Mouse (Mus musculus) megakaryocyte, embryonic 14.5 days (primary cell): ENCODE data around the gene Gnai2. TPM values are rescaled to one million over a fixed set of nuclear protein-coding genes. Genes with fewer than 3 reads are reported as not detected.
A peak's percentile ranks its signal among the peaks of the same experiment; 100 is the strongest.

Source experiments
- H3K27me3 ChIP-seq: replicated peaks from 2 replicates; pipeline ENCODE3; 2012; ENCODE audit warnings: inconsistent platforms
- H3K36me3 ChIP-seq: replicated peaks from 2 replicates; pipeline ENCODE3; 2012; ENCODE audit warnings: low read length, inconsistent platforms, mixed read lengths
- H3K4me1 ChIP-seq: 2 replicates; pipeline ENCODE4 v1.6.1; 2012; ENCODE audit warnings: inconsistent platforms
- H3K4me3 ChIP-seq: replicated peaks from 2 replicates; pipeline ENCODE3; 2012; ENCODE audit warnings: moderate library complexity, mild to moderate bottlenecking, inconsistent platforms
- H3K9me3 ChIP-seq: 2 replicates; pipeline ENCODE4 v1.6.1; 2012; ENCODE audit warnings: inconsistent platforms
- FLI1 ChIP-seq: IDR thresholded peaks from 2 replicates; pipeline ENCODE4 v1.6.1; 2012; ENCODE audit warnings: low read length, inconsistent platforms, mixed read lengths
- GATA1 ChIP-seq: IDR thresholded peaks from 3 replicates; pipeline ENCODE4 v1.6.1; 2012; ENCODE audit warnings: mixed read lengths, low read length, inconsistent platforms, borderline replicate concordance
- polyA plus RNA-seq: library from polyadenylated mRNA; stranded (reverse); fragments of >175 nt; gene quantifications from 2 replicates; pipeline ENCODE4 v1.2.3, GENCODE M21; 2012; ENCODE audit warnings: low replicate concordance; ENCODE audit not compliant: insufficient read depth

Gnai2 gene
- polyA plus RNA-seq, 1 experiment = 1,886 TPM

- Histone ChIP-seq H3K4me3 (peak overlapping the region; percentile 99), H3K27me3 (peaks cover 9% of the 10 kb centered on the region), H3K9me3 (no peaks in the 10 kb centered on the region), H3K4me1 (peaks cover 61% of the 10 kb centered on the region), H3K36me3 (peaks cover 38% of the 10 kb centered on the region)
- TF ChIP-seq FLI1 = no peak
- TF ChIP-seq GATA1 = no peak
Measured at GRCm38 (mm10) chr9:107633661-107634405, 1.3 kb downstream of the Gnai2 start.

GRCm38 (mm10) chr9:107633091-107633660 is 2.0 kb downstream of the Gnai2 start:
- H3K4me1 ChIP-seq = peaks cover 68% of the 10 kb centered on the region

GRCm38 (mm10) chr9:107632478-107632877 is 2.7 kb downstream of the Gnai2 start:
- H3K36me3 ChIP-seq = peaks cover 51% of the 10 kb centered on the region
- H3K9me3 ChIP-seq = no peaks in the 10 kb centered on the region
- H3K27me3 ChIP-seq = peaks cover 5% of the 10 kb centered on the region
- H3K4me3 ChIP-seq = peak overlapping the region; percentile 99
- H3K4me1 ChIP-seq = peaks cover 75% of the 10 kb centered on the region
- TF ChIP-seq GATA1 (no peak), FLI1 (no peak)

More at GRCm38 (mm10) chr9:107633091-107633660, 2.0 kb downstream of the Gnai2 start:
- no peak for TF ChIP-seq GATA1
- TF ChIP-seq FLI1 = no peak
- no peaks in the 10 kb centered on the region for H3K9me3 ChIP-seq
- H3K27me3 ChIP-seq = peaks cover 9% of the 10 kb centered on the region
- H3K4me3 ChIP-seq = peak overlapping the region; percentile 99
- peaks cover 44% of the 10 kb centered on the region for H3K36me3 ChIP-seq

DNA sequence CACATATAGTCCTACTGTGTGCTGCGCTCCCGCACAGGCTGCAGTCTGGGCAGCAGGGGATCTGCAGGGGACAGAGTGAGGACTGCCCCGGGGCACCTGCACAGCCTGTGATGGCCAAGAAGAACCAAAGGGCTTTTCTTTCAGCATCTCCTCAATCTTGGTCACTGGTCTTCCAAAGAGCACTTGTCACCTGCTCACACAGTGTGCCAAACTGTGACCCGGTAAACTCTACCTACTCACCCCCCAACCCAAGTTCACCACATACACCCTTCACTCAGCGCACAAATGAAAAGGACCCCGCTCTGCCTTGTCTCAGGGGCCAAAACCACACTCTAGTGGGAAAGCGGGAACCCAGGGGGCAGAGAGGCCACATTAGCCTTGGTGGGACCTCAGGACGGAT is 3.3 kb downstream of the Gnai2 start:
- no peaks in the 10 kb centered on the region for H3K27me3 ChIP-seq
- H3K36me3 ChIP-seq = peaks cover 58% of the 10 kb centered on the region
- no peaks in the 10 kb centered on the region for H3K9me3 ChIP-seq
- peaks cover 76% of the 10 kb centered on the region for H3K4me1 ChIP-seq
- TF ChIP-seq GATA1 (no peak), FLI1 (no peak)
- H3K4me3 ChIP-seq = peak overlapping the region; percentile 99

DNA sequence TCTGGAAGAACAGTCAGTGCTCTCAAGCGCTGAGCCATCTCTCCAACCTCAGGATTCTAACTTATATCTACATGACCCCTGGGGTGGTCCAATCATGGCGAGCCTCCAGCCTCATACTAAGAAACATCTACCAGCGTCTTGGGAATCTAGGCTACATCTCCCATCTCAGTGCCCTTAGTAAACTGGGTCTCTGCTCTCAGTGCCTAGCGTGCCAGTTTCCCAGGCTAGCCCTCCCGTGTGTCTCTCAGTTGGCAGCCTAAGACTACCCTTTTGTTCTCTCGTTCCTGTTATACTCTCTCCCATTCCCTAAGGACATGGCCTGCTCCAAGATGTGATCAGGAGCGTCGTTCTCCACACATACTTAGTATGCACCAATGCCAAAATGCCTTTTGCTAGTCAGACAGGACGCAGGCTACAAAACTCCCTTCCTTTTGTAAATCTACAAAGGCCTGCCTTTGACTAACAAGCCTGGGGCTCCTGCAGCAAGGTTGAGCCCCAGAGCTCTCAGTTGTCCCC is 3.8 kb downstream of the Gnai2 start:
- no peaks in the 10 kb centered on the region for H3K9me3 ChIP-seq
- H3K27me3 ChIP-seq = no peaks in the 10 kb centered on the region
- peaks cover 62% of the 10 kb centered on the region for H3K36me3 ChIP-seq
- H3K4me3 ChIP-seq = peak overlapping the region; percentile 47
- H3K4me1 ChIP-seq = peaks cover 78% of the 10 kb centered on the region
- TF ChIP-seq FLI1 (no peak), GATA1 (no peak)

DNA sequence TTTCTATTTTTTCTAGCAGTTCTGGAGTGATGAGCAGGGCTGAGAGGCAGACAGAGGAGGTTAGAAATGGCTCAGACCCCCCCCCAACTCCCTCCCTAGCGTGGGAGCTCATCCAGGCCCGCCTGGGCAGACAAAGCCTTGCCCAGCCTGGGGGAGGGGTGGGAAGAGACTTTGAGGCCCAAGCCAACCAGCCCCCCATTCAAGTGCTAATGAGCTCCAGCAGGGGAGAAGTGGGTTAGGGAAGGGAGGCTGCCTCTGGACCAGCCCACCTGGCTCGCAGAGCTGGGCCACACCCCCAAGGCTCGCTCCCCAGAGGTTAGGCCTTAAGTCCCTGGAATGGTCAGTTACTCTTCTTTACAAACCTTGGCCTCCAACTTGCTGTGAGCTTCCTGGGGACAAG is 4.6 kb downstream of the Gnai2 start:
- H3K4me1 ChIP-seq = peaks cover 78% of the 10 kb centered on the region
- no peaks in the 10 kb centered on the region for H3K27me3 ChIP-seq
- H3K4me3 ChIP-seq = peak overlapping the region; percentile 69
- TF ChIP-seq FLI1 (no peak), GATA1 (no peak)
- H3K36me3 ChIP-seq = peaks cover 70% of the 10 kb centered on the region
- no peaks in the 10 kb centered on the region for H3K9me3 ChIP-seq

DNA sequence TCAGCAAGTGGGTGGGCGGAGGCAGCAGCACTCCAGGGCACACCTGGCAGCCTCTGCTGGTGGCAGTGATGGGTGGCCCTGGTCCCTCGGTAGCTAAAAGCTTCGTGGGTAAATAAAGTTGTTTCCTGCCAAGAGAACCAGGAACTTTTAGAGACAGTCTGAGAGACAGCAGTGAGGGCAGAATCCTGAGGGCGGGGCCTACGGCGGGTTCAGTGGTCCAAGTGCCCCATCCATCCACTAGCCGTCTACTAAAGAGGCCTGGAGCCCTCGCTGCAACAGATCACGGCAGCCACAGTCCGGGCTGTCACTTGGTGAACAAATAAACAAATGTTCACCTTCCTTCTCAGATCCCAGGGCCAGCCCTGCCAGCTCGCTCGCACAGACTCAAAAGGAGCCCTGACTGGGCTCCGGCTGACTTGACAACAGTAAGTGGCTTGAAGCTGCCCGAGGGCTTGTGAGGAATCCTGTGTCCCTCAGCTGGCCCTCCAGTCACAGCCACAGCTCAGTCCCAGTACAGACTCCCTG is 5.2 kb downstream of the Gnai2 start:
- Histone ChIP-seq H3K27me3 (no peaks in the 10 kb centered on the region), H3K36me3 (peaks cover 76% of the 10 kb centered on the region), H3K9me3 (no peaks in the 10 kb centered on the region), H3K4me1 (peaks cover 82% of the 10 kb centered on the region), H3K4me3 (peak overlapping the region; percentile 86)
- TF ChIP-seq GATA1 (no peak), FLI1 (no peak)

DNA sequence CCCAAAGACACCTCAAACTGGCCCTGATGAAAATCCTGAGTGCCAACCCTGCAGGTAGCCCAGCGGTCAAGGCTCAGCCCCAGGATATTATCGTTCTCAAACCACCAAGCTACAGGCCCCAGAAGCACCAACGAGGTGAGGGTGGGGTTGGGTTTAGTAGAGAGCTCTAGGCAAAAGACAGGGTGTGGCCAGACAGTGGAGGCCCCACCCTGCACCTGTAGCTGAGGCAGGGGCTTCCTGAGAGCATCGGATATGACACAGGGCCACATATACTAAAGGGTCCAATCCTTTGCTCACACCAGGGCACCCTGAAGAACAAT is 5.8 kb downstream of the Gnai2 start:
- Histone ChIP-seq H3K4me3 (peak overlapping the region; percentile 86), H3K27me3 (no peaks in the 10 kb centered on the region), H3K4me1 (peaks cover 88% of the 10 kb centered on the region), H3K36me3 (peaks cover 82% of the 10 kb centered on the region), H3K9me3 (no peaks in the 10 kb centered on the region)
- TF ChIP-seq GATA1 (no peak), FLI1 (no peak)

DNA sequence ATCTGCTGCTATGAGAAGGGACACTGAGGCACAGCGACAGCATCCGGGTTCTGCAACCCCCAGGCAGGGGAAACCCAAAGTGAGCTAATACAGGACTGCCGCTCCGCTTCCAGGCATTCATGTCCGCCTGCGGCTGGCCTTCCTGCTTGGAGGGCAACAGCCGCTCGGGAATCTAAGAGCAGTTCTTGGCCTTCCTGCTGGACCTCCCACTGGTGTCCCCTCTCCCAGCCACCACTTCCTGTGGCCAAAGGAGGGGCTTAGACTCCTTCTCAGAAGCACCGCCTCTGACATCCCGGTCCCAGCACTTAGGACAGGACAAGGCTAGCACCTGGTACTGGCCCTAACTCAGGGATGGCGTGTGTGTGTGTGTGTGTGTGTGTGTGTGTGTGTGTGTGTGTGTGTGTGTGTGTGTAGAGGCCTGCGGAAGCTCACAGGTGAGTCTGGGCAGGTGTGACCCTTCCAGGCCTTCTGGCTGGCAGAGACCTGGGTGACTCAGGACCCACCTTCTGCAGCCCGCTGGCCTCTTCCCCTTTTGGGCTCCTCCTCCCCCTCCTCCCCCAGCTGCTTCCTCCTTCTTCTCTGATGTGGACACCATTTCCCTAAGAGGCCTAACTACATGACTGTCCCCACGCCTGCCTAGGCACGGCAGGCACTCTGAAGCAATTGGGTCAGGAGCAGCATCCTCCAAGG is 6.3 kb downstream of the Gnai2 start:
- H3K27me3 ChIP-seq = no peaks in the 10 kb centered on the region
- H3K36me3 ChIP-seq = peaks cover 87% of the 10 kb centered on the region
- TF ChIP-seq FLI1 (no peak), GATA1 (no peak)
- H3K4me1 ChIP-seq = peaks cover 93% of the 10 kb centered on the region
- H3K4me3 ChIP-seq = peak overlapping the region; percentile 86
- no peaks in the 10 kb centered on the region for H3K9me3 ChIP-seq

DNA sequence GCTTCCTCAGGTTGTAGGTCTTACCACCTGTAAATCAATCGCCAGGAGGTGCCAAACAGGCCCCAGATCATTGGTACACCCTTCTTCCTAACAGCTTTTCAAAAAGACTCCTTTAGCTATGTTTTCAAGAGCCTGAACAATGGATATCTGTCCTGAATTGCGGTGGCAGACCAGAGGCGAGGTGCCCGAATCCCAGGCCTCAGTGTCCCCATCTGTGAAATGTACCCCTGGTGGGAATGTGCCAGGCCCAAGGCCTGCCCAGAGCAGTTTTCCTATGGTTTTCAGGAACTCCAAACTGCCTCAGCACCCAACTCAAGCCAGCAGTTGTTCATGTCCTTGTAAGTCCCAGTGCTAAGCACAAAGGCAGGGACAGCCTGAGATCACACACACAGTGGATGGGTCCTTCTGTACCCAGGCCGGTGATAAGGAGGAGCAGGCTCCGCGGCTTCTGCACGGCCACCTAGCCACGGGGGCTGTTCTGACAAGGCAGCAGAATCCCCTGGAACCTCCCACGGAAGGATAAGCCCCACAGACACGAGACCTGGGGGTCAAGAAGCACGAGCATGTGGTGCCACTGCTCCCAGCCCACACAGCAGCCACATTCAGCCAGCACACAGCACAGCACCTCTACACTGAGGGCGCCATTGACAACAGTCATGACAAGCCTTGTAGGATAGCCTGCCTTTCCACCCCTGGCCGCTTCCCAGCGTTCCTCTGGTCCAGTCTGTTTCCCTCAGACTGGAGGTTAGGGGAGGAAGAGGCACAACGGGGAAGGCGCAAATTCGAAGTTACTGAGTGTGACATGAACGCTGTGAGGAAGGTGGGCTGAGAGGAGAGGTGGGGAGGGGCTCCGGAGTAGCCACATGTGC is 7.5 kb downstream of the Gnai2 start:
- TF ChIP-seq GATA1 (no peak), FLI1 (no peak)
- Histone ChIP-seq H3K9me3 (no peaks in the 10 kb centered on the region), H3K27me3 (no peaks in the 10 kb centered on the region), H3K36me3 (peaks cover 96% of the 10 kb centered on the region), H3K4me3 (peak overlapping the region; percentile 84), H3K4me1 (peaks cover 100% of the 10 kb centered on the region)
